Mouse (Mus musculus): ENCODE measurements at regions not wholly inside any gene's neighbourhood (a gene's known extent, or its start where the extent isn't known, plus 50 kb on each side); places are given as distances from the start of the nearest gene placed in this dataset.

DNA sequence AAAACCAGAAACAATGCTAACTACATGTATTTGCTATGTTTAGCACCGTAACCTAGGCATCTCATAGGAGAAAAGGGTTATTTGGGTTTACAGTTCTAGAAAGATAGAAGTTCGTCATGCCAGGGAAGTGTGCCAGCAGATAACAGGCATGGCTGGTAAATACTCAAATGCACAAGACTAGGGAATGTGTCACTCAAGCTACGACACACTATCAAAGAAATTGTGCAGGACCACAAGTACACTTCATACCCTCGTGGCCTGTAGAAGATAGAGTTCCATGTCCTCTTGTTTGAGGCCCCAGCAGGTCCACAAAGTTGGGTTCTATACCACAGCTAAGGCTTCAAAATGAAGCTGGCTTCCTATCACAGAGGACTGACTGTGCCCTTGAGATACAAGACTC lies 103.1 kb upstream of the Car8 start:
- TF ChIP-seq CTCF (IDR thresholded peaks at IDR 0.05; ENCODE audit: low read depth): no peak
- no peak for TF ChIP-seq EP300 (IDR thresholded peaks at IDR 0.05; ENCODE audit: low read depth)

Data from liver, embryonic 14.5 days (tissue).